Comparison of ENCODE assay signal across 31 mouse cellular contexts in the genomic region with DNA sequence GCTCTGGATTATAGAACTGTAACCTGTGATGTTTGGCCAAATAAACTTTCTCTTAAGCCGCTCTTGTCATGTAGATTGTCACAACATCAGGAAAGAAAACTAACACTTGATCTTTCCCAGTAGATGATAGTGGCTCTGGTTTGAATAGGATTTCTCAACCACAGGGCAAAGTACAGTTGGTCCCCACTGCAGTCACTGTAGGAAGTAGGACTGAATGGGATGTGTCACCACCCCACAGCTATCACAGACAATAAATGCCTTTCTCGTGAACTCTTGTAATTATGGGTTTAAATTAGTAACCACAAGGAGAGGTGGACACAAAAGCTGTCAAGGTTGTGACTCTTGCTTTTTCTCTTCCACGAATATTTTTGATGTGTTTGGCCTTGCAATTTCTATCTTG.
"Had no signal": no experiment of that assay in that cellular context is flagged by ENCODE, and none has a peak within 500 bp of the region (broad histone marks: within the 10 kb centered on the region; RNA-seq: fewer than 3 reads in every experiment).

No protein-coding gene starts in this region.

- H3K27ac ChIP-seq: left cerebral cortex, adult 2 months; limb, embryonic 10.5 days; limb, embryonic 12.5 days; limb, embryonic 13.5 days; limb, embryonic 15.5 days; liver, embryonic 12.5 days; liver, embryonic 13.5 days; liver, embryonic 14.5 days; liver, embryonic 15.5 days; lung, embryonic 15.5 days; macrophage; midbrain, embryonic 10.5 days; midbrain, embryonic 12.5 days; midbrain, embryonic 13.5 days; midbrain, embryonic 15.5 days had no signal

- H3K9ac ChIP-seq: limb, embryonic 12.5 days; limb, embryonic 13.5 days; limb, embryonic 15.5 days; liver, embryonic 12.5 days; liver, embryonic 13.5 days; liver, embryonic 14.5 days; liver, embryonic 15.5 days; lung, embryonic 14.5 days; lung, embryonic 15.5 days; midbrain, embryonic 12.5 days; midbrain, embryonic 13.5 days; midbrain, embryonic 15.5 days had no signal

- H3K4me2 ChIP-seq: limb, embryonic 12.5 days; limb, embryonic 13.5 days; limb, embryonic 15.5 days; liver, embryonic 11.5 days; liver, embryonic 12.5 days; liver, embryonic 13.5 days; liver, embryonic 15.5 days; lung, embryonic 14.5 days; lung, embryonic 15.5 days; midbrain, embryonic 11.5 days; midbrain, embryonic 12.5 days; midbrain, embryonic 13.5 days; midbrain, embryonic 15.5 days had no signal

- H3K36me3 ChIP-seq: limb, embryonic 10.5 days; limb, embryonic 12.5 days; limb, embryonic 13.5 days; limb, embryonic 15.5 days; liver, embryonic 12.5 days; liver, embryonic 13.5 days; liver, embryonic 15.5 days; lung, embryonic 15.5 days; midbrain, embryonic 10.5 days; midbrain, embryonic 12.5 days; midbrain, embryonic 13.5 days; midbrain, embryonic 15.5 days had no signal

- DNase-seq: left cerebral cortex, postnatal 4 days; liver; liver, embryonic 13.5 days; lung, adult 18-20 months; lung, adult 2 months; lung, embryonic 14.5 days; lung, postnatal 10 days; lung, postnatal 14 days; lung, postnatal 36 days; lung, postnatal 4 days; midbrain, embryonic 14.5 days had no signal

- ATAC-seq: liver, embryonic 12.5 days; lung, postnatal 0 days; midbrain, embryonic 13.5 days; midbrain, embryonic 15.5 days; midbrain, embryonic 16.5 days had no signal

- H3K4me3 ChIP-seq: left cerebral cortex, adult 2 months; limb, embryonic 10.5 days; limb, embryonic 12.5 days; limb, embryonic 13.5 days; limb, embryonic 15.5 days; liver, embryonic 12.5 days; liver, embryonic 13.5 days; liver, embryonic 15.5 days; lung, embryonic 15.5 days; megakaryocyte, embryonic 14.5 days; midbrain, embryonic 10.5 days; midbrain, embryonic 12.5 days; midbrain, embryonic 13.5 days; midbrain, embryonic 15.5 days; myocyte had no signal

- H3K9me3 ChIP-seq: limb, embryonic 10.5 days; limb, embryonic 12.5 days; limb, embryonic 13.5 days; limb, embryonic 15.5 days; liver, embryonic 12.5 days; liver, embryonic 13.5 days; liver, embryonic 15.5 days; lung, embryonic 15.5 days; megakaryocyte, embryonic 14.5 days; midbrain, embryonic 10.5 days; midbrain, embryonic 12.5 days; midbrain, embryonic 13.5 days; midbrain, embryonic 15.5 days had no signal

- H3K27me3 ChIP-seq: limb, embryonic 12.5 days; limb, embryonic 13.5 days; limb, embryonic 15.5 days; liver, embryonic 12.5 days; liver, embryonic 13.5 days; liver, embryonic 15.5 days; lung, embryonic 15.5 days; megakaryocyte, embryonic 14.5 days; midbrain, embryonic 12.5 days; midbrain, embryonic 13.5 days; midbrain, embryonic 15.5 days had no signal

- H3K4me1 ChIP-seq: limb, embryonic 10.5 days; limb, embryonic 12.5 days; limb, embryonic 13.5 days; limb, embryonic 15.5 days; liver, embryonic 12.5 days; liver, embryonic 13.5 days; liver, embryonic 15.5 days; lung, embryonic 15.5 days; megakaryocyte, embryonic 14.5 days; midbrain, embryonic 10.5 days; midbrain, embryonic 12.5 days; midbrain, embryonic 13.5 days; midbrain, embryonic 15.5 days had no signal
